Mouse (Mus musculus) adrenal gland, adult (tissue): Measurements from ENCODE around the gene Dennd1a.
A peak's percentile ranks its signal among the peaks of the same experiment; 100 is the strongest.
"Not testable (repeated sequence)": the region's sequence is repeated elsewhere in the genome, so short reads cannot be mapped to it uniquely, and the experiment has no call there.

ENCODE experiments used
- DNase-seq, 2 experiments: peaks; one replicate each; pipeline ENCODE4 v3.0.0; 2022 to 2023; ENCODE audit warnings: low spot score in 1 of 2; ENCODE audit not compliant: inconsistent age in 2 of 2

Gene Dennd1a

GRCm38 (mm10) chr2:37981562-37982403, 305.4 kb downstream of the Dennd1a start:
- DNase-seq: no peak

- DNase-seq: no peak
These were observed 313.0 kb downstream of the Dennd1a start for GRCm38 (mm10) chr2:37974201-37974600.

- DNase-seq: no peak
These were observed 314.6 kb downstream of the Dennd1a start for GRCm38 (mm10) chr2:37972621-37973020.

DNA sequence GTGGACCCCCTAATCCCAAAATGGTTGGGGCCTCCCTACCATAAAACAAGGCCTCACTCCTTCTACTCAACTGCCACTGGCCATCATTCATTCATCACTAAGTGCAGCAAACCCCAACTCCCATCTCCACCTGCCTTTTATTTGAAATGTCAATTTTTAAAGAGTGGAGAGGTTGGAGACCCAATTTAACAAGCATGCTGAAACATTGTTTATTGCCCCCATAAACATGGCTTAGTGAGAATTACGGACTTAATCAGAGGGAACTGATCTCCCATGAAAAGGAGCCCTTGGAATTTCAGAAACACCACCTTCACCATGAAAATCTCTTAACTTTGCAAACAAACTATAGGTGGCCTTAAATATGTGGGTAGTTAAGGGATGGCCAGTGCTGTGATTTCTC, 315.5 kb downstream of the Dennd1a start:
- no peak for DNase-seq

GRCm38 (mm10) chr2:37969713-37970485, 317.3 kb downstream of the Dennd1a start:
- peak; percentile 29 to 55 for DNase-seq

- DNase-seq: no peak
These were observed 322.7 kb downstream of the Dennd1a start for GRCm38 (mm10) chr2:37964534-37964933.

GRCm38 (mm10) chr2:37963362-37963761, 323.8 kb downstream of the Dennd1a start:
- no peak for DNase-seq

- DNase-seq: peak in 1 of 2 experiments; percentile 48
These were observed 338.8 kb downstream of the Dennd1a start for GRCm38 (mm10) chr2:37948424-37948823.

DNA sequence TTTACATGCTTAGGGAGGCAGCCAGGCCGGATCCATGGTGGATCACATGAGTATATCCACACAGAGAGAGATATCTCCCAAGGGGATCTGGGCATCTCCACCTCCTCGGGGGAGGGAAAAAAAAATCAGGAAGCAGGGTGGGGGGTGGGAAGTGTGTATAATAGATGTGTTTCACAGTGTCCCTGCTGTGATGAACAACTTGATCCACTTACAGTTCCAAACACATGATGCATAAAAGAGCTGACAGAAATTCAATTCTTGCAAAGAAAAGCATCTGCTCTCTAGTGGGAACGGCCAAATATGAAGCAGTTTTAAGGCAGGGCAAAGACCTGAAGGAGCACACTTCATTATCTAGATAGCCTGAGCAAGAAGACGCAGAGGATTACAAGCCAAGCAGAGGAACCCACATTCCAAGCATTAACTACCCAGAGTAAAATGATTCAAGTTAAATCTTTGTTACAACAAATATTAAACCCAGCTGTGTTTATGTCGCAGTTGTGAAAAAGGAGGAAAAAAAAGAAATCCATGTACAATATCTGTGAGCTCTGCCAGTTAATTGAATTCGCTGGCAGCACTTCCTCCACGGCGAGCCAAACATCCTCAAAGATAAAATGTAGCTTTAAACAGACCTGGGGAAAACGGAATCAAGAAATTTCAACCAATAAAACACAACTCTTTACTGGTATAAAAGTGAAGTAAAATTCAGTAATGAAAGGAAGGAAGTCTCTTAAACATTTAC, 341.4 kb downstream of the Dennd1a start:
- no peak for DNase-seq

DNA sequence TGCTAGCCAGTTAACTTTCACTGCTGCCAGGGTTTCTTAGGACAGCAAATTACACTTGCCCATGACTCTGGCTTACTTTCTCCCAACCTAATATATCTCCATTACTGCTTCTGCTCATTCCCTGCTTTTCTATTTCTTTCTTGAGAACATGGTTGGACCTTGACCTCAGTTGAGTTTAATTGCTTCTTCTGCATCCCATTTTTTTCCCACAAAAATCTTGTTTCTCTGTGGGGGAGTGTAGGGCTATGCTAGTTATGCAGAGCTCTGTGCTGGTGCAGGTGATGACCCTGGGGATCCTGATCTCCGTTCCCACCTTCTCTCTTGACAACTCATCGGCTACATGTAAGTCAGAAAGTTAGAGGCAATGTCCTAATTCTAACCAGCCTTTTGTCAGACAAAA, 344.3 kb downstream of the Dennd1a start:
- no peak for DNase-seq

- DNase-seq: no peak
These were observed 345.4 kb downstream of the Dennd1a start for GRCm38 (mm10) chr2:37941741-37942140.

- no peak for DNase-seq
These were observed 346.3 kb downstream of the Dennd1a start for GRCm38 (mm10) chr2:37940845-37941361.

DNA sequence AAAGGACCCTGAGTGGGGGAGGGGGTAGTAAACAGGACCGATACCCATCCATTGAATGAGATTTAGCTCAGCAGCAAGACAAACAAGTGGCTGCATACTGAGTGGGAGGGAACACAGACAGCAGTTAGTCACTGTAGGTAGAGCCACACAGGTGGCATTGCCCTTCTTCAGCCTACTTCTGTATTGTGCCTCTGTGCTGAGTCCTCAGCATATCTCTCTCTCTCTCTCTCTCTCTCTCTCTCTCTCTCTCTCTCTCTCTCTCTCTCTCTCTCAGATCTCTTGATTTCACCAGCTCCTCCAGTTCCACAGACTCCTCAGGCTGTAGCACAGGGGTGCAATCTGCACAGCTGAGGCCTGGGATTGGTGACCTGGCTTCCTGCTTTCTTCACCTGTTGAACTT, 347.2 kb downstream of the Dennd1a start:
- no peak for DNase-seq

DNA sequence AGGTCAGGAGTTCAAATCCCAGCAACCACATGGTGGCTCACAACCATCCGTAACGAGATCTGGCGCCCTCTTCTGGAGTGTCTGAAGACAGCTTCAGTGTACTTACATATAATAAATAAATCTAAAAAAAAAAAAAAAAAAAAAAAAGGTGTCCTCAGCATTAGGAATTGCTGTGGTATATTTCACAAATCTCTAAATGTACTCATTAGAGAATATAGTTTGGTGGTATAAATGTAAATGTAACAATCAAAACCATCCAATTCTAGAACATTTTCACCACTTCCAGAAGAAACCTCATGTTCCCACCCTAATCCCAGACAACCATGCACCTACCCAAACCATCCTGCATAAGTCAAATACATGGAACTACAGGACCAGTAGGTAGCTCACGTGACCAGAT, 350.3 kb downstream of the Dennd1a start:
- DNase-seq: not testable (repeated sequence)

- no peak for DNase-seq
These were observed 354.9 kb downstream of the Dennd1a start for GRCm38 (mm10) chr2:37932240-37932639.

DNA sequence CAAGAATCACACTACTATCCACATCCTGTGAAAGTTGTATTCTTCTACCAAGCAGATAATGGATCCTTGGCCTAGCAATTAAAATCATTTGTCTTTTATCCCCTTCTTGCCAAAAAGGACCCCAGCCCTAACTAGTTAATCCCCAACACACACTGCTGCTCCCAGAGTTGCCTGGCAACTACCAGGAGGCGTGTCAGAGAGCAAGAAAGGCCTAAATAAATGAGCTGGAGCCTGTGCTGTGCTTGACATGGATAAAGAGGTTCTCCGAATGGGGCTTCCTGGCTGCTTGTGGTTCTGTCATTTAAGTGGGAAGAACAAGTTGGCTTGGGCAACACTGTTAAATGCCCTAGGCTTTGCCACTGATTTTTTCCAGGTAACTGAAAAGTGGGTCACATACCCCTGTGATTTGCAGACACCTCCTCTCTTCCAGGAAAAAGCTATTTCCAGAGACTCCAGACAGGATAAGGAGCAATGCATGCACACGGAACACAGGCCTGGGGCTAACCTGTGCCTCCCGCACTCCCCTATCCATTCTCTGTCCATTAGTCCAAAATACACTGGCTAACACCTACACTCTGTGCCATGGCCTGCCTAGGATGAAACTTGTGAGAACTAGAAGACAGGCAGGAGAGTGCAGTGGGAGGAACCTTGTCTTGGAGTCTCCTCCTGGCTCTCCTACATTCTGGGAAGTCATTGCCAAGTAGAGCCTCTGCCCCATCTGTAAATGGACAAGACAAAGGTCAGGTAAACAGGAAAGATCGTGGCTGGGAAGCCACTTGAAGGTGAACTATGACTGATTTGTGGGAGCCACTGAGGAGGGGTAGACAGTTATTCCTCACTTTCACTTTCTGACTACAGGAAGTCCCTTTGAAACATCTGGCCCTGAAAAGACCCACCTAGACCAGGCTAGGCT, 355.9 kb downstream of the Dennd1a start:
- no peak for DNase-seq

GRCm38 (mm10) chr2:37926133-37926503, 361.1 kb downstream of the Dennd1a start:
- DNase-seq: no peak

DNA sequence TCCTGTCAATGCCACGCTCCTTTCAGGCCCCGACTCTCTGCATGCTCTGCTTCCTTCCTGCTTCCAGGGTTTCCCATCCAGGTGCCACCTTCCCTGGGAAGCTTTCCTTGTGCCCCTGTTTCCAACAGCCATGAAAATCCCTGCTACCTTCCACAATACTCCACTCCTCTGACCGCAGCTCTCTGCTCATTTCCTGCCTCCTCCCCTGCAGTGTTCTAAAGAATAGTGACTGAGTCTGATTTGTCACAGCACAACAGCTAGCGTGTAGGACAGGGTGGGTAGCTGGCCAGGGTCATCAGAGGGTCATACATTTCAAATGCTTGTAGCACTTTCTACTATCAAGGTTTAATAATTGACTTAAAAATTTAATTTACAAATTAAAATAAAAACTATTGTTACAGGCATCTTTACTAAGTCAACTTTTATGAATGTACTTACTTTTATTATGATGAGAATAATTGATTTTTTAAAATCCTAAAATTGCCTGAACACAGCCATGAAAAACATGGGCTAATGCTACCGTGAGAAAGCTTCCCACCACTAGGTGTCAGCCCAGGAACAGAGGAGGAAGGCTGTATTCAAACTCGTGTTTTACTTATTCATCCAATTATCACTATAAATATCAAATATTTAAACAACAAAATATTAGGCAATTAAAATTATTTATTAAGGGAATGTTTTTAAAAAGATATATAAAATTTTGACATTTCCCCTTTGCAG, 361.6 kb downstream of the Dennd1a start:
- peak in 1 of 2 experiments; percentile 63 for DNase-seq

- DNase-seq: no peak
These were observed 378.3 kb downstream of the Dennd1a start for GRCm38 (mm10) chr2:37908721-37909506.
